Mouse (Mus musculus) heart, postnatal 0 days (tissue): ENCODE results near the gene E130218I03Rik. TPM values are rescaled to one million over a fixed set of nuclear protein-coding genes. Genes with fewer than 3 reads are reported as not detected.

Experiments
- ATAC-seq: fragments of 200-750 bp; cut with Nextera tagmentation; 2 replicates; pipeline ENCODE4 v1.8.0; 2017; ENCODE audit warnings: low read depth, moderate number of reproducible peaks, moderate library complexity; ENCODE audit not compliant: insufficient read depth
- DNase-seq: peaks from one replicate; pipeline ENCODE4 v3.0.0-alpha.2; 2016; ENCODE audit warnings: low spot score
- H3K27ac ChIP-seq: fragments of 300-500 bp; sonication (generic); 2 replicates; pipeline ENCODE4 v1.5.1; 2014; ENCODE audit warnings: low read depth, mild to moderate bottlenecking
- H3K27me3 ChIP-seq: fragments of 300-500 bp; sonication (generic); 2 replicates; pipeline ENCODE4 v1.6.1; 2014; ENCODE audit warnings: low read length, mixed read lengths; ENCODE audit not compliant: control insufficient read depth, insufficient read depth
- H3K36me3 ChIP-seq: fragments of 300-500 bp; sonication (generic); replicated peaks from 2 replicates; pipeline ENCODE4 v1.6.1; 2014; ENCODE audit warnings: low read length, mixed read lengths; ENCODE audit not compliant: control insufficient read depth, insufficient read depth
- H3K4me1 ChIP-seq: fragments of 300-500 bp; sonication (generic); 2 replicates; pipeline ENCODE4 v1.6.1; 2014; ENCODE audit warnings: antibody characterized with exemption; ENCODE audit not compliant: control insufficient read depth, insufficient read depth
- H3K4me2 ChIP-seq: fragments of 300-500 bp; sonication (generic); 2 replicates; pipeline ENCODE4 v1.6.1; 2014; ENCODE audit warnings: low read depth, mild to moderate bottlenecking, low read length, moderate library complexity
- H3K4me3 ChIP-seq: fragments of 300-500 bp; sonication (generic); 2 replicates; pipeline ENCODE4 v1.5.1; 2014; ENCODE audit warnings: low read depth, low read length
- H3K9ac ChIP-seq: fragments of 300-500 bp; sonication (generic); replicated peaks from 2 replicates; pipeline ENCODE4 v1.6.1; 2014; ENCODE audit warnings: low read depth, low read length, mixed read lengths
- H3K9me3 ChIP-seq: fragments of 300-500 bp; sonication (generic); replicated peaks from 2 replicates; pipeline ENCODE4 v1.6.1; 2016; ENCODE audit warnings: low read length; ENCODE audit not compliant: control insufficient read depth
- CTCF ChIP-seq: IDR thresholded peaks from 2 replicates; pipeline ENCODE4 v1.5.1; 2016; ENCODE audit warnings: antibody characterized with exemption, control low read depth, low read depth
- EP300 ChIP-seq: IDR thresholded peaks from 2 replicates; pipeline ENCODE4 v1.6.1; 2016; ENCODE audit warnings: antibody characterized with exemption, low read depth
- WGBS: fragments of 180-500 bp; shearing (Covaris S2); extraction: QIAGEN DNeasy Blood & Tissue Kit; methylation state at CpG from one replicate; pipeline ENCODE4 v1.1.7; 2014; 5-methylcytosine and 5-hydroxymethylcytosine counted together
- polyA plus RNA-seq: library from polyadenylated mRNA; unstranded; fragments of >200 nt; fragmentation: Nextera tagmentation; extraction: Ambion mirVana; gene quantifications from 2 replicates; pipeline ENCODE4 v1.2.1, GENCODE M21; 2015
- total RNA-seq: library from RNA; depleted of rRNA; stranded (reverse); fragments of >200 nt; gene quantifications from 2 replicates; pipeline ENCODE4 v1.2.3, GENCODE M21; 2014; ENCODE audit warnings: low replicate concordance

Gene E130218I03Rik
- total and polyA plus RNA-seq, 2 experiments from 2014 or later, result 0.20 TPM; not detected in 1

GRCm38 (mm10) chr4:134252911-134253721 lies 9.7 kb downstream of the E130218I03Rik start:
- Histone ChIP-seq H3K4me2 (peak overlapping the region; percentile 79), H3K27ac (peak overlapping the region; percentile 60), H3K9me3 (no peaks in the 10 kb centered on the region), H3K27me3 (peaks cover 40% of the 10 kb centered on the region), H3K36me3 (no peaks in the 10 kb centered on the region), H3K4me1 (peaks cover 29% of the 10 kb centered on the region), H3K9ac (peak overlapping the region; percentile 27; the same call in 1 of the 2 replicates), H3K4me3 (peak overlapping the region; percentile 38)
- ATAC-seq (no peak), DNase-seq (no peak)
- TF ChIP-seq EP300 (no peak), CTCF (no peak)
- 53% methylated on average over 15 of the region's 15 CpGs for WGBS

DNA sequence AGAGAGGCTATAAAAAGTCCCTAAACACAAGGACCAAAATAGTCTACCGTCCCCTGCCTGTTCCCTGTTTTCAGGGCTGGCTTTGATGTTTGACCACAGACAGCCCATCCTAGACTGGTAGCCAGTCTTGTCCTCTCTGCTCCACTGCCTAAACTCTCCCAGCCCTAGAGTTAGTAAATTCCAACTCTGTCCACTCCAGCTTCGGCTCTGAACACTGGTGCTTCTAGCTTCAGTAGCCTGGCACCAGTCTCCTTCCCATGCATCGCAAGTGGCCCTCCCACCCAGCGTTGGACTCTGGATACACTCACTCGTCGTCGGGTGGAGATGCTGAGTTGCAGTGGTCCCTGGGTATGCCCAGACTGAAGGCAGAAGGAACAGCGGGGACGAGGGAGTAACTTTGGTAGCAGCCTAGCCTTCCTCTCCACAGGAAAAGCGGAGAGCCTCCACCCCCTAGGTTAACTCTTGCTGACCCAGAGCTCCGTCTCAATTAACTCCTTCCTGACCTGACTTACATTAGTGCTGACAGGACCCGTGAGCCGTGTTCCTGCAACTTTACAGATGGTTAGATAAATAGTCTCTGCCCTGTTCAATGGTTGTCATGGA lies 10.4 kb downstream of the E130218I03Rik start, which contains the start of gene Grrp1:
TSS of gene Grrp1 (minus strand) at position 385 of the 603 bp plus-strand sequence.
- TF ChIP-seq CTCF, result no peak
- no peak for TF ChIP-seq EP300

GRCm38 (mm10) chr4:134254835-134255234 lies 11.4 kb downstream of the E130218I03Rik start:
- no peak for DNase-seq
- Histone ChIP-seq H3K9ac (no peak overlapping the region), H3K27me3 (peaks cover 35% of the 10 kb centered on the region), H3K4me2 (no peak overlapping the region), H3K27ac (no peak overlapping the region), H3K4me3 (no peak overlapping the region), H3K4me1 (peaks cover 29% of the 10 kb centered on the region), H3K9me3 (no peaks in the 10 kb centered on the region), H3K36me3 (no peaks in the 10 kb centered on the region)
- no peak for TF ChIP-seq CTCF
- TF ChIP-seq EP300, result no peak
- 62% methylated on average over 3 of the region's 3 CpGs for WGBS
- ATAC-seq, result no peak

More for the DNA sequence above, 10.4 kb downstream of the E130218I03Rik start, which contains the start of gene Grrp1:
- Histone ChIP-seq H3K4me2 (peak within 1 kb of the TSS; percentile 79), H3K27me3 (peaks cover 35% of the 10 kb centered on the region), H3K9ac (peak within 1 kb of the TSS; percentile 29; the same call in 1 of the 2 replicates), H3K36me3 (no peaks in the 10 kb centered on the region), H3K9me3 (no peaks in the 10 kb centered on the region), H3K27ac (peak within 1 kb of the TSS; percentile 60), H3K4me1 (peaks cover 29% of the 10 kb centered on the region), H3K4me3 (peak within 1 kb of the TSS; percentile 38)
- DNase-seq, result no peak
- no peak for ATAC-seq
- WGBS, result 10% methylated on average over 13 of the region's 13 CpGs

DNA sequence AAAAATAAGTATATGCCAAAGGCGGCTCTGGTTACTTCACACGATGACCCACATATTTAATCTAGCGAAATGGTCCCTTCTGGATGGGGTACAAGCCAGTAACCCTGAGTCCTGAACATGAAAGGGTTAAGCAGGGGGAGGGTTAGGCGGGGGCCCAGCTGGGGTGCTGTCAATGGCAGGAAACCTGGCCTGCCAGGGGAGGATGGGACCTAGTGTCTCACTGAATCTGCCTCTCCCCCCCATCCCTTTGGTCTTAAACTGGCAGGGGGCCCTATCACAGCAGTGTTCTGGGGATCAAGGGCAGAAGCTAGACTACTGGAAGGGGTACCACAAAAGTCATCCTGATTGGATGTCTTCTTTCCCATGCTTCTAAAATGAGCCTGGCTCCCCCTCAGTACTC lies 12.4 kb downstream of the E130218I03Rik start:
- Histone ChIP-seq H3K4me3 (no peak overlapping the region), H3K27ac (peak overlapping the region; percentile 65), H3K9me3 (no peaks in the 10 kb centered on the region), H3K36me3 (no peaks in the 10 kb centered on the region), H3K4me2 (no peak overlapping the region), H3K4me1 (peaks cover 22% of the 10 kb centered on the region), H3K9ac (no peak overlapping the region), H3K27me3 (peaks cover 25% of the 10 kb centered on the region)
- WGBS, result 62% methylated on average over 4 of the region's 4 CpGs
- ATAC-seq (no peak), DNase-seq (no peak)
- TF ChIP-seq CTCF, result no peak
- TF ChIP-seq EP300, result no peak

DNA sequence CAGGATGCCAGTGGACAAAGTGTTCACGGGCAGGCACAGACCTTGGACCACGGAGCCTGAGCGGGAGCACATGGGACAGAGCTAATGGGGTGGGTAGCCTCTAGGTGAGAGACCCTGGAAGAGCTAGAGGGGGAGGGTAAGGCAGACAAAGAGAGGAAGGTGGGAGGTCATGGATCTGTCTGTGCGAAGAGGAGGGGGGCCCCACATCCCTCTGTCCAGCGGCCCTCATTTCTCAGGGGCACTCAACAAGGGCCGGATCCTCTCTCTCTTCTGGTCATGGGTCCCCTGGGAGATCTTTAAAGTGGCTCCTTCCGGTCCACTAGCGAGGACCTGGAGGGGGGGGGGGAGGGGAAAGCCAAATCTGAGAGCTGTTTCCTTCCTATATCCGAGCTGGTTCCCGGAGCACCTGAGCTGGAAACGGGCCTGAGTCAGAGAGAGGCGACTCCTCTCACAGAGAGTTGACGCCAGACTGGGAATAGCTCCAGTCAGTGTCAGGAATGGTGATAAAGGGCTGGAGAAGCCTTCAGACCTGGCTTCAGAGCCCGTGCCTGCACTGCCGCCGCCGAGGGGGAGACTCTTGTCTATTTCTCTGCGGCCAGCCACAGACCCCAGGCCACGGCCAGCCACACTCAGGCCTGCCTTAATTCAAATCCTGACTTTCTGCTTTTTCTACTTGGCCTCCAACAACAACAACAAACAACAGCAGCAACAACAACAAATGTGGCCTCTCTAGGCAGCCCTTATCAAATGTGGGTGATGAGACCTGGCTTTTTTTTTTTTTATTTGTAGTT lies 13.1 kb downstream of the E130218I03Rik start:
- H3K4me2 ChIP-seq, result peak overlapping the region; percentile 16; the same call in 1 of the 2 replicates
- peaks cover 23% of the 10 kb centered on the region for H3K27me3 ChIP-seq
- 12% methylated on average over 19 of the region's 19 CpGs for WGBS
- DNase-seq (no peak), ATAC-seq (peak; percentile 33)
- TF ChIP-seq CTCF, result no peak
- TF ChIP-seq EP300, result 0 out of 2 replicates have a peak, but pooled peaks have one; percentile 22
- H3K4me3 ChIP-seq, result no peak overlapping the region
- H3K9me3 ChIP-seq, result no peaks in the 10 kb centered on the region
- no peaks in the 10 kb centered on the region for H3K36me3 ChIP-seq
- H3K9ac ChIP-seq, result no peak overlapping the region
- H3K4me1 ChIP-seq, result peaks cover 15% of the 10 kb centered on the region
- H3K27ac ChIP-seq, result peak overlapping the region; percentile 65
